Mouse (Mus musculus) lung, postnatal 14 days (tissue): Measurements from ENCODE around the gene Ppp1r1a.

Experiments used
- DNase-seq: peaks from one replicate; pipeline ENCODE4 v3.0.0; 2021

Gene Ppp1r1a

GRCm38 (mm10) chr15:103537822-103538213 is at the start of gene Ppp1r1a:
Ppp1r1a (minus strand) TSS chr15:103538003.
- peak; percentile 34 for DNase-seq

- DNase-seq, result no peak
Observed at GRCm38 (mm10) chr15:103585876-103586275, 48.1 kb upstream of the Ppp1r1a start.

GRCm38 (mm10) chr15:103564981-103565380 is 27.2 kb upstream of the Ppp1r1a start, which contains the start of gene Glycam1:
Glycam1 (minus strand) TSS chr15:103565081.
- no peak for DNase-seq

GRCm38 (mm10) chr15:103552096-103552690 is 14.4 kb upstream of the Ppp1r1a start:
- peak; percentile 69 for DNase-seq

- no peak for DNase-seq
Observed at GRCm38 (mm10) chr15:103551053-103551452, 13.2 kb upstream of the Ppp1r1a start.

GRCm38 (mm10) chr15:103549475-103549874 is 11.7 kb upstream of the Ppp1r1a start:
- DNase-seq, result no peak

- no peak for DNase-seq
Observed at GRCm38 (mm10) chr15:103547983-103548382, 10.2 kb upstream of the Ppp1r1a start.

- no peak for DNase-seq
Observed at GRCm38 (mm10) chr15:103542526-103542925, 4.7 kb upstream of the Ppp1r1a start.

- no peak for DNase-seq
Observed at GRCm38 (mm10) chr15:103540646-103541045, 2.8 kb upstream of the Ppp1r1a start.

- no peak for DNase-seq
Observed at GRCm38 (mm10) chr15:103539259-103539658, 1.5 kb upstream of the Ppp1r1a start.

GRCm38 (mm10) chr15:103537011-103537821 is 587 bp downstream of the Ppp1r1a start:
- DNase-seq, result no peak

GRCm38 (mm10) chr15:103536456-103536855 is 1.3 kb downstream of the Ppp1r1a start:
- DNase-seq, result no peak

GRCm38 (mm10) chr15:103535786-103536185 is 2.0 kb downstream of the Ppp1r1a start:
- no peak for DNase-seq

- DNase-seq, result no peak
Observed at GRCm38 (mm10) chr15:103535030-103535429, 2.8 kb downstream of the Ppp1r1a start.

- DNase-seq, result no peak
Observed at GRCm38 (mm10) chr15:103534054-103534620, 3.7 kb downstream of the Ppp1r1a start.

- DNase-seq, result peak; percentile 51
Observed at GRCm38 (mm10) chr15:103530372-103530771, 7.4 kb downstream of the Ppp1r1a start.

GRCm38 (mm10) chr15:103523156-103523555 is 14.6 kb downstream of the Ppp1r1a start:
- DNase-seq, result no peak

GRCm38 (mm10) chr15:103522458-103523099 is 15.2 kb downstream of the Ppp1r1a start:
- DNase-seq, result no peak

- no peak for DNase-seq
Observed at GRCm38 (mm10) chr15:103519386-103520378, 18.1 kb downstream of the Ppp1r1a start.

- no peak for DNase-seq
Observed at GRCm38 (mm10) chr15:103518600-103519385, 19.0 kb downstream of the Ppp1r1a start.

GRCm38 (mm10) chr15:103514914-103515313 is 22.9 kb downstream of the Ppp1r1a start:
- DNase-seq, result no peak
